ENCODE assay signal across 11 mouse cellular contexts in the genomic region with DNA sequence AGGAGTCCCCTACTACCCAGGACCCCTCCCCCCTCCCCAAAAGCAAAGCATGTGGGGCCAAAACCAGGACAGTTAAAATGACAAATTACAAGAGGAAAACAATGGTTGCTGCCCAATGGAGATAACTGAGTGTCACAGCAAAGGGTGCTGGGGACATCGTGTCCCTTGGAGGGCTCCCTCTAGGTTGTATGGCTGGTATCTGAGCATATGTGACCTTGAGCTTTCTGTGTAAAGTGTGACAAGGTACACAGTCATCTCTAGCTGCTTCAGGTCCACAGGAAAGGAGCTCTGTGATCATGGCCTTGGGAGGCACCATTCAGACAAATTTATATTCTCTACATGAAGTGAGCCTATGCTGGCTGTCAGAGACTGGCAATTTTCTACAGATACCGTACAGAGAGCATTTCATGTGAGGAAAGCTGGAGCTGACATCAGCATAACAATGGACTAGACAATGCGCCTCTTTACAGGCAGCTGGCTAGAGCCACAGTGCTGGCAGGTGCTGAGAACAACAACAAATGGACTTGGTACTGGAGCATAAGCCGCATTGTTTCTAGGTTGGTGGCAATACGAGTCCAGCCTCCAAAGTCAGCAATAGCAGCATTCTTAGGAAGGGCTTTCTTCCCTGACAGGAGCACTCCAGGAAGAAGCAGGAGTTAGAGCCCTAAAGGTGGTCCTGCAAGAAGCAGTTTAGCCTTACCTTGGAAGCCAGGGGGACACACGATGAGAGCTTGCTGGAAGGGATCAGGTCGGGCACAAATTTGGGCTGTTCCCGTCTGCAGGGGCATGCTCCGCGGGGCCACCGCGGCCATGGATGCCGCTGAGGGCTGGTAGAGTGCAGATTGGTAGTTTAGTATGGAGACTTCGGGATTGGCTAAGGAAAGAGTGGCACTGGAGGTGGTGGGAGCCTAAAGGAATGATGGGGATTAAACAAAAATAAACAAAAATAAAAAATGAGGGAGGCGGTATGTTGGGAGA.
DNase-seq lines count a peak whose midpoint lies in the region; ATAC-seq lines count a peak whose summit lies in the region.
"Had no signal": no experiment of that assay in that cellular context is flagged by ENCODE, and none has a peak within 500 bp of the region (broad histone marks: within the 10 kb centered on the region; RNA-seq: fewer than 3 reads in every experiment).

No protein-coding gene starts in this region.

- peaks cover 8% of the 10 kb centered on the region; the same call in 1 of the 2 replicates for H3K4me1 ChIP-seq in heart, embryonic 12.5 days (replicated peaks)
- peaks cover 17% of the 10 kb centered on the region for H3K4me1 ChIP-seq in hindbrain, embryonic 12.5 days
- H3K4me1 ChIP-seq in midbrain, embryonic 15.5 days = peaks cover 10% of the 10 kb centered on the region
- H3K4me1 ChIP-seq: limb, embryonic 15.5 days had no signal

- no peaks in the 10 kb centered on the region for H3K9me3 ChIP-seq in heart, embryonic 12.5 days (replicated peaks)
- no peaks in the 10 kb centered on the region for H3K9me3 ChIP-seq in hindbrain, embryonic 12.5 days (replicated peaks)
- H3K9me3 ChIP-seq in midbrain, embryonic 15.5 days = no peaks in the 10 kb centered on the region
- H3K9me3 ChIP-seq: heart, embryonic 15.5 days; limb, embryonic 15.5 days had no signal

- DNase-seq in heart, postnatal 10 days = no peak
- peak; percentile 93 for DNase-seq in ZHBTc4 (ENCODE audit: low read depth, low spot score)
- no peak for DNase-seq in lung, postnatal 36 days
- DNase-seq in adrenal gland, postnatal 10 days = no peak
- DNase-seq in lung, postnatal 25 days (ENCODE audit: low spot score) = no peak
- DNase-seq: cerebellum, postnatal 36 days had no signal

- peaks cover 53% of the 10 kb centered on the region for H3K36me3 ChIP-seq in heart, embryonic 12.5 days
- H3K36me3 ChIP-seq in hindbrain, embryonic 12.5 days = peaks cover 46% of the 10 kb centered on the region
- H3K36me3 ChIP-seq in midbrain, embryonic 15.5 days (replicated peaks) = no peaks in the 10 kb centered on the region

- ATAC-seq in heart, embryonic 12.5 days (ENCODE audit: insufficient number of reproducible peaks, low FRiP score) = no peak
- ATAC-seq in hindbrain, embryonic 12.5 days (ENCODE audit: low FRiP score) = peak; percentile 73
- ATAC-seq in midbrain, embryonic 15.5 days (replicated peaks) = peak; percentile 77

- H3K9ac ChIP-seq in heart, embryonic 12.5 days = no peak overlapping the region
- no peak overlapping the region for H3K9ac ChIP-seq in hindbrain, embryonic 12.5 days
- H3K9ac ChIP-seq in midbrain, embryonic 15.5 days = no peak overlapping the region
- H3K9ac ChIP-seq: heart, embryonic 15.5 days; limb, embryonic 15.5 days had no signal

- H3K4me3 ChIP-seq in heart, embryonic 12.5 days = no peak overlapping the region
- no peak overlapping the region for H3K4me3 ChIP-seq in hindbrain, embryonic 12.5 days
- no peak overlapping the region for H3K4me3 ChIP-seq in midbrain, embryonic 15.5 days
- H3K4me3 ChIP-seq: heart, embryonic 15.5 days; limb, embryonic 15.5 days had no signal

- no peak overlapping the region for H3K4me2 ChIP-seq in heart, embryonic 12.5 days
- H3K4me2 ChIP-seq in hindbrain, embryonic 12.5 days (replicated peaks) = no peak overlapping the region
- no peak overlapping the region for H3K4me2 ChIP-seq in midbrain, embryonic 15.5 days
- H3K4me2 ChIP-seq: heart, embryonic 15.5 days; limb, embryonic 15.5 days had no signal

- intact Hi-C loops in heart, postnatal 10 days (cut with DNase I) = loop anchor here (10.0 kb wide), 1 partner anchor 144 kb away; the partner anchor contains the start of genes Hipk2 and Tbxas1

- H3K27me3 ChIP-seq in heart, embryonic 12.5 days (replicated peaks) = no peaks in the 10 kb centered on the region
- H3K27me3 ChIP-seq in hindbrain, embryonic 12.5 days = no peaks in the 10 kb centered on the region
- no peaks in the 10 kb centered on the region for H3K27me3 ChIP-seq in midbrain, embryonic 15.5 days (replicated peaks)
- H3K27me3 ChIP-seq: heart, embryonic 15.5 days; limb, embryonic 15.5 days had no signal

- whole genome bisulfite sequencing in heart, embryonic 12.5 days = 84% methylated on average over 15 of the region's 15 CpGs
- 70% methylated on average over 15 of the region's 15 CpGs for WGBS in hindbrain, embryonic 12.5 days
- WGBS in midbrain, embryonic 15.5 days = 61% methylated on average over 15 of the region's 15 CpGs

- 0 out of 2 replicates have a peak overlapping the region, but pooled peaks have one; percentile 2 for H3K27ac ChIP-seq in heart, embryonic 12.5 days (ENCODE audit: poor library complexity, severe bottlenecking)
- H3K27ac ChIP-seq in hindbrain, embryonic 12.5 days = peak overlapping the region; percentile 66
- peak overlapping the region; percentile 74 for H3K27ac ChIP-seq in midbrain, embryonic 15.5 days
- H3K27ac ChIP-seq: heart, embryonic 15.5 days; limb, embryonic 15.5 days had no signal

Comparison
In these comparisons a context has a peak if more than half of its experiments do, and no peak if none do; other contexts are left out.
1. H3K27ac ChIP-seq: peak in every context shown above with its lines; median percentile 74 in midbrain, embryonic 15.5 days; 66 in hindbrain, embryonic 12.5 days; 2 in heart, embryonic 12.5 days.